Mouse (Mus musculus) megakaryocyte-erythroid progenitor cell, adult 5-6 weeks (primary cell): ENCODE measurements around the gene Tfg. TPM values are rescaled to one million over a fixed set of nuclear protein-coding genes. Genes with fewer than 3 reads are reported as not detected.

Experiments
- ATAC-seq: replicated peaks from 2 replicates; pipeline ENCODE4 v1.8.0; 2016; ENCODE audit warnings: mild to moderate bottlenecking, inconsistent platforms; ENCODE audit not compliant: severe bottlenecking, poor library complexity, low FRiP score, low TSS enrichment
- total RNA-seq, 2 experiments: library from RNA; stranded (forward) in 1 of 2; stranded (reverse) in 1 of 2; fragments of 200-1000, 215-1000 nt in 1 of 2; fragments of >200 nt in 1 of 2; fragmentation: Nextera tagmentation in 1 of 2; gene quantifications; 2 replicates each; pipeline ENCODE4 v1.2.3; 2014 to 2017

The Tfg gene
- total RNA-seq, 2 experiments from 2014 or later: 69.1 to 124 TPM

GRCm38 (mm10) chr16:56646382-56647172, 70.7 kb downstream of the Tfg start:
- ATAC-seq: no peak

- ATAC-seq: no peak
Observed at GRCm38 (mm10) chr16:56645251-56645650, 72.0 kb downstream of the Tfg start.

Other genes starting within 250 kb of the Tfg start
- not detected in 2 replicates for gene Abi3bp, start 239.6 kb downstream of the Tfg start, total RNA-seq (2014; fragmentation: Nextera tagmentation)
- not detected in 2 replicates for gene Abi3bp, start 239.6 kb downstream of the Tfg start, total RNA-seq (2017)
- 7.8 and 11.7 TPM in 2 replicates for gene Adgrg7, start 78.4 kb upstream of the Tfg start, total RNA-seq (2014; fragmentation: Nextera tagmentation)
- 27.6 and 32.6 TPM in 2 replicates for gene Adgrg7, start 78.4 kb upstream of the Tfg start, total RNA-seq (2017)
- not detected in 2 replicates for gene Tmem45a, start 168.7 kb upstream of the Tfg start, total RNA-seq (2014; fragmentation: Nextera tagmentation)
- gene Tmem45a, start 168.7 kb upstream of the Tfg start, total RNA-seq (2017): not detected in 2 replicates
- not detected in 2 replicates for gene Lnp1, start 210.6 kb upstream of the Tfg start, total RNA-seq (2014; fragmentation: Nextera tagmentation)
- not detected in 2 replicates for gene Lnp1, start 210.6 kb upstream of the Tfg start, total RNA-seq (2017)